Mouse (Mus musculus): ENCODE data around the gene Dynll2.
"Not testable (repeated sequence)": the region's sequence is repeated elsewhere in the genome, so short reads cannot be mapped to it uniquely, and the experiment has no call there.

Gene Dynll2

DNA sequence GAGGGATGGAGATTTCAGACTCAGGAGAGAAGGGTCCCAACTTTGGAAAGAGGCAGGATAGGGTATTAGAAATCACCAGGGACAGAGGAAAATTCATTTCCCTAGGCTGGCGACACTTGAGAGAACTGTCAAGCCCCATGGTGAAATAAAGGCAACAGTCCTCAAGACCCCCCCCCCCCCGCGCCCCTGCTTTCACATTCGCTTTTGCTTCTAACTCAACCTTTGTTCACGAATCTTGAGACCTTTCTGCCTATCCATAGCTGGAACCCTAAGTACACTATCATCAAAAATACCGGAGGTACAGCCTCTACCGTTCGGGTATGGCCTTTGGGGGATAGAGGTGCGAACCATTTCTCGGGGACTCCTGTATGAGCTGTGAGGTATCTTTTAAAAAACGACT, 528 bp upstream of the Dynll2 start:
- no peak for DNase-seq (ENCODE audit: low spot score in 2 of 2)

DNA sequence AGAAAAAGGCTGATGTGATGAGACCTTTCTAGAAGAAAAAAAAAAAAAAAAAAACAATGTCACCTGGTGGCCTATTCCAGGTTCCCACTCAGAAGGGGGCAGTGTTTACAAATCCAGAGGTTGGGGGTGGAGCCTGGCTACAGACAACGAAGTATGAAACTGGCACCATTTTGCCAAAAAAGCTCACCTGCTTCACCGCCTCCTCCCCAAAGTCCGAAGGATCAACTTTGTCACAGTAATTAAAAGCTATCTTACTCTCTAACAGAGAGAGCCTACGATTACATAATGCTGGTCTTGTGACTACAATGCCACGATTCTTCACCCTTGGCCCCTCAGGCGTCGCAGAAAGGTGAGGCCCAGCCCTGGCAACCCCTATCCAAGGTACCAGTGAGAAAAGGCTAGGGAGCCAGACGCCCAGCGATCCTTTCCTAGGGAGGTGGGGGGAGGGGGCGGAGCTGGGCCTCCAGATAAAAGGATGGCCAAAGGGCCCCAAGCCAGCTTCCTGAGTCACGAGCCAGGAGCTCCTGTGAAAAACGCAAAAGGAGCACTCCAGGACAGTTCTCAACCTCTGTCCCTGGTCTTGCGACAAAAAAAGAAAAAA, 1.1 kb downstream of the Dynll2 start:
- no peak for DNase-seq (ENCODE audit: low spot score in 2 of 2)

- DNase-seq (ENCODE audit: low spot score in 2 of 2): no peak
Observed at GRCm38 (mm10) chr11:87985643-87986042, 1.7 kb downstream of the Dynll2 start.

DNA sequence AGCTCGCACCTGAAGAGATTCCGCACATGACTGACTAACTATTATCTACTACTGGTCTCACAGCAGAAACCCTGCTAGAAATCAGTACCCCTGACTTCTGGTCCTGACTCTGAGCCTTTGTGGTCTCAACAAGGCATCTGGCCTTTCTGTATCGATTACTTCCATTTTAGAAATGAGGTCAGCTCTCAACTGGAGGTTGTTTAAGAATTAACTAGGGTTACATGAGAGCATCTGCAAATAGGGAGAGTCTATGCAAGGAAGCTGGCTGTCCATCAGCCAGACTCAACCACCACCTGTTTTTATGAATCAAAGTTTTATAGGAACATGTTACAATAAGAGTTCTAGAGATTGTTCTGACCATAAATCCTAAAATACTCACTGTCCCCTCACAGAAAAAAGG, 2.8 kb downstream of the Dynll2 start:
- DNase-seq (ENCODE audit: low spot score in 2 of 2): no peak

- DNase-seq (ENCODE audit: low spot score in 2 of 2): no peak
Observed at GRCm38 (mm10) chr11:87978905-87979304, 8.4 kb downstream of the Dynll2 start.

DNA sequence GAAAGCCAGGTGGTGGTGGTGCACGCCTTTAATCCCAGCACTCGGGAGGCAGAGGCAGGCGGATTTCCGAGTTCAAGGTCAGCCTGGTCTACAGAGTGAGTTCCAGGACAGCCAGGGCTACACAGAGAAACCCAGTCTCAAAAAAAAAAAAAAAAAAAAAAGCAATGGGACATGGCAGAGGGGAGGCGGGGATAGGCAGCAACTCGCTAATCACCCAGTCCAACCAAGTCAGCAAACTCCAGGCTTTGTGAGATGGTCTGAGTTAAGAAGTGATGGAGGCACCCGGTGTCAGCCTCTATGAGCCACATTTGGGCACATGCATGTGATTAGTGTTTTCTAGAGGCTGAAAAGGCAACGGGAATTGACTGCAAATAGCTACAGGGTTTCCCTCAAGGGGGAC, 10.3 kb downstream of the Dynll2 start:
- not testable (repeated sequence) for DNase-seq (ENCODE audit: low spot score in 2 of 2)

DNA sequence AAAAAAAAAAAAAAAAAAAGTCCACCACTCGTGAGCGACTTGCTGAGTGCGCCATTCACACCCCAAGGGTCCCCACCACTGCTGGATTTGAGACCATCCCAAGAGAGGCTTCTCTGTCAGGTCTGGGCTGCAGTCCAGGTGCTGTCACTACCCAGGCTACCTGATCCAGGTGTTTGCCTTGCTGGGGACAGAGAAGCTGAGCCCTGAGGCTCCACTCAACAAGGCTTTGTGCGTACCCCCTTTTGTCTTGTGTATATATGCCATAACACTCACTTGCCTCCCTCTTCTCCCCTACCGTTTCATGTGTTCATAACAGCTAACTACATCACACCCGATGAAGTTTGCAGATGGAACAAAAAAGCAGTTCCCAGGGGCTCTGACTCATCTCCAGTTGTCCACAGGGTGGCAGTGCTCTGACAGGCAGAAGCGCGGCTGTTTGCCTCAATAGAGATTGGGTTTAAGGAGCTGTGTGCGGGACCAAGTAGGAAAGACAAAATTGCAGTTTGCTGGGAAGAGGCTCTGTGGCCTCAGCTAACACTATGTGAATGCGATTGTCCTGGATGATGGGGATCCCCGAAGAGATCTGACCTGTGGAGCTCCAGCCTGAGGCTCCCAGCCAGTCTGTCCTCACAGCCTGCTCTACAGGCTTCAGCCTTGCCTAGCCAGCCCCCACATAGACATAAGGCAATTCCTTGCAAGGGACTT, 12.7 kb downstream of the Dynll2 start:
- peak; percentile 52 to 72 for DNase-seq (ENCODE audit: low spot score in 2 of 2)

GRCm38 (mm10) chr11:87973559-87974305, 13.6 kb downstream of the Dynll2 start:
- DNase-seq (ENCODE audit: low spot score in 2 of 2): no peak

DNA sequence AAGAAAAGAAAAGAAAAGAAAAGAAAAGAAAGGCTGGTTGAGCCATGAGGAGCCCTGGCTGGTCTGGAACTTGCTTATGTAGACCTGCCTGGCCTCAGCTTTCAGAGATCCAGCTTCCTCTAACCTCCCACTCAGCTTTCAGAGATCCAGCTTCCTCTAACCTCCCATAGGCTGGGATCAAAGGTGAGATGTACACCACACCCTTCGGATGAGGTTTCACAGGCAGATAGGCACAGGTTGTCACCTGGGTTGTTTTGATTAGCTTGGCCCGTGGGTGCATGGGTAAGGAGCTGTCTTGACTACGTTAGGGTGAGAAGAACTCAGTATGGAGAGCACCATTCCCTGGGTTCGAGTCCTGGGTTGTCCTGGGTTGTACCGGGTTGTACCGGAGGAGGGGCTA, 14.5 kb downstream of the Dynll2 start:
- no peak for DNase-seq (ENCODE audit: low spot score in 2 of 2)

- DNase-seq (ENCODE audit: low spot score in 2 of 2): no peak
Observed at GRCm38 (mm10) chr11:87968356-87969122, 18.8 kb downstream of the Dynll2 start.

GRCm38 (mm10) chr11:87967692-87968289, 19.5 kb downstream of the Dynll2 start:
- peak; percentile 82 to 91 for DNase-seq (ENCODE audit: low spot score in 2 of 2)

GRCm38 (mm10) chr11:87966214-87966613, 21.1 kb downstream of the Dynll2 start:
- DNase-seq (ENCODE audit: low spot score in 2 of 2): no peak

DNA sequence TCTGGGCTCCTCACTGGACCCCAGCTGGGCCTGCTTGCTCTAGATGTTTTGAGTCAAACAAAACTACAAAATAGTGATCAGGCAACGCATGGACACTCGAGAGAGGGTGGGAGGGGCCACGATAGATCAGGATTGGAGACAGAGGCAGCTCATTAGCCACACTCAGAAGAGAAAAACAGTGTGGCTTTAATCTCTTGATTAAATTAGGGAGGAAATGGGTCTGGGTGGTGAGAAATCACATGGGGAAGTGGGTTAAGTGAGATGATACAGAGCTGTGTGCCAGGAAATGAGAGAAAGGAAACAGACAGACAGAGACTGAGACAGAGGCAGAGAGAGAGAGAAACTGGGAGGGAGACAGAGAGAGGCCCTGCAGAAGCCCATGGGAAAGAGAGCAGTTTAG, 22.0 kb downstream of the Dynll2 start:
- no peak for DNase-seq (ENCODE audit: low spot score in 2 of 2)

DNA sequence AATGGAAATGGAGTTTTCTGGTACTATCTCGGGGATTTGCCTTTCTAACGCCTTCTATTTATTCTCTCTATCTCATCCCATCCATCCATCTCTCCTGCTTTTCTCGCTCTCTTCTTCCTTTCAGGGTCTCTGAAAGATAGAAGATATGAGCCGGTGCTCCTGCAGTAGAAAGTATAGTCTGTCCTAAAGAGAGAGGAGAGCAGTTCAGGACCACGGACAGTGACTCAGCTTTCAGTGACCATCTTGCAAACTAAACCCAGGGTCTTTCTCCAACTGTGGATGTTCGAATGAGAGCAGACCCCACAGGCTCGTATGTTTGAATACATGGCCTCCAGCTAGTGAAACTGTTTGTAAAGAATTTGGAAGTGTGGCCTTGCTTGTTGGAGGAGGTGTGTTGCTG, 30.3 kb downstream of the Dynll2 start:
- DNase-seq (ENCODE audit: low spot score in 2 of 2): no peak

DNA sequence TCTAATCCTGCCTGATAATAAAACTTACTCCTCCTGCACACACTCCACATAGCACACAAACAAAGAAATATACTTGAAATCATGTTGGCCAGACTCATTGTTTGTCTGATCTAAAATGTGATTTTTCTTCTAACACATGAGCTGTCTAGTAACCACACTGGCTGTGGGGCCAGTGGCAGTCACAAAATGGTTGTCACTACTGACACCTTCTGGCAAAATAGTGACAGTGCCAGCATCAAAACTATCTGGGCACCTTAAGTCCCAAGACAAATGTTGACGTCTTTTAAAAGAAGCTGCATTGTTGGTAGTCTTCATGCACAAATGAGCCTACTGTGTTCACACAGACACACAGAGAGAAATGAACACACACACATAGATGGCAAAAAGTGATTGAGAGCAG, 32.2 kb downstream of the Dynll2 start:
- DNase-seq (ENCODE audit: low spot score in 2 of 2): no peak

GRCm38 (mm10) chr11:87949990-87950389, 37.3 kb downstream of the Dynll2 start:
- DNase-seq (ENCODE audit: low spot score in 2 of 2): peak in 1 of 2 experiments; percentile 17

GRCm38 (mm10) chr11:87935467-87935866, 51.9 kb downstream of the Dynll2 start:
- DNase-seq (ENCODE audit: low spot score in 2 of 2): no peak

- DNase-seq (ENCODE audit: low spot score in 2 of 2): no peak
Observed at GRCm38 (mm10) chr11:87933731-87934130, 53.6 kb downstream of the Dynll2 start.

DNA sequence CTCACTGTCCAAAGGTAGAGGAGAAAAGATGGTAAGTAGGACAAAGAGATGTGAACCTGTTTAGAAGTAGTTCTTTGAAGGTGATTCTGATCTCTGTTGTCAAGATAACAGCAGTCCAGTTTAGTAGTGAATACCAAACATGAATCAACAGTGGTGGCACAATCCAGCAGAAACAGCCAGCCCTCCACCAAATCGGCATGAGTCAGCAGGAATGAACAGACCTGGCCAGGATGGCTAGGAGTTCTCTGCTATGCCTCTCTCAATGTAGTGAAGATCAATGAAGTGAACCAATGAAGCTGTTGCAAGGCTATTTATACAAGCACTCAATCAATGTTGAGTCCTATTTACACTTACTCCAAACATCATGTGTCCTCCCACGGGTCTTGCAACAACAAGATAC, 57.0 kb downstream of the Dynll2 start:
- DNase-seq (ENCODE audit: low spot score in 2 of 2): no peak

Data from frontal cortex, postnatal 36 days (tissue).